Mouse (Mus musculus): Measurements from ENCODE around the gene Wdr20. TPM values are rescaled to one million over a fixed set of nuclear protein-coding genes. Genes with fewer than 3 reads are reported as not detected.
A peak's percentile ranks its signal among the peaks of the same experiment; 100 is the strongest.

Gene Wdr20
- polyA plus RNA-seq, 1 experiment from 2014 or later, result 30.9 TPM

DNA sequence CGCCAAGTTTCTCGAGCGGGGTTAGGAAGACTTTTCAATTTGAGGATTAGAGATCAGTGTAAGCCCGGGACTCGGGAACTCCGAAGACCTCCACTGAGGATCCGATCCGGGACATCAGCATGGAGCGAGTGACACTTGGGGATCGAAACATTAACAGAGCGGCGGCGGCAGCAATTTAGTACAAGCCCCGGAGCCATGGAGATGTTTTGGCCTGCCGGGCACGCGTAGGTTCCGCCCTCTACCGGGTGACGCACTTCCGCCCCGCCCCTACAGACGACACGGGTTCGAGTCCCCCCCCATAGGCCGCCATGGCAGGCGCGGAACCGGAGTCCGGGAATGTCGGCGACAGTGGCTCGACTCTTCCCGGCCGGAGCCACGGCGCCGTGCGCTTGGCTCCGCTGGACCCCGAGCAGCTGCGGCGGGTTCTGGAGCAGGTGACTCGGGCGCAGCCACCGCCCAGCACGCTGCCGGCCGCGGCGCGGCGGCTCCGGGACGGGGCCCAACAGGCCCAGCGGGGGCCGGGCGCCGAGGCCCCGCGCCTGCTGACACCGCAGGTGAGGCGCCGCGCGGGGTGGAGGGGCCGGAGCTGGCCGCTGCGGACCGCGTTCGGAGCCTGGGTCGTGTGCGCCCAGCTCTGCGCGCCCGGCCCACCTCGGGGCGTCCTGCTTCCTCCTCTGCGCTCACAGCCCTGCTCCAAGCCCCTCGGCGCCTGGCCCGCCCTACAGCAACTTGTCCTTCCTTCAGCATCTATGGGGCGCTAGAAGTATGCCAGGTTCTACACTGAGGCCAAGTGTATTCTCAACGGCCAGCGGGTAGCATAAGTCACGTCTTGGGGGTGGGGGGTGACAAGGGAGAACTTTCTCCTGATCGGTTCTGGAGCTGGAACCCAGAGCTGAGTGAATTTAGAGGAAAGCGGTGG is 112.5 kb downstream of the Wdr20 start, which contains the start of gene Zfp839:
Zfp839 (plus strand) TSS at position 244 of the 919 bp plus-strand sequence.
- H3K27ac ChIP-seq (ENCODE audit: low read length), result no peak within 1 kb of the TSS; the same call in 1 of the 2 replicates
- H3K9ac ChIP-seq (replicated peaks; ENCODE audit: low read depth, low read length), result peak within 1 kb of the TSS; percentile 86
- peak; percentile 83 for ATAC-seq
- peak within 1 kb of the TSS; percentile 85 for H3K4me3 ChIP-seq (replicated peaks; ENCODE audit: low read length)
- under 1% methylated on average over 87 of the region's 89 CpGs for WGBS
- no peaks in the 10 kb centered on the region for H3K9me3 ChIP-seq (ENCODE audit: control insufficient read depth, low read length)
- peaks cover 6% of the 10 kb centered on the region for H3K27me3 ChIP-seq (replicated peaks; ENCODE audit: control insufficient read depth, insufficient read depth, low read length)
- H3K4me2 ChIP-seq (ENCODE audit: low read length), result peak within 1 kb of the TSS; percentile 74
- peaks cover 17% of the 10 kb centered on the region for H3K4me1 ChIP-seq (replicated peaks; ENCODE audit: control insufficient read depth, insufficient read depth, low read length)
- H3K36me3 ChIP-seq (ENCODE audit: control insufficient read depth, insufficient read depth), result 0 out of 2 replicates have a peak, but pooled peaks cover 2% of the 10 kb centered on the region

- WGBS, result 24% methylated on average over 9 of the region's 9 CpGs
- peaks cover 3% of the 10 kb centered on the region for H3K27me3 ChIP-seq (replicated peaks; ENCODE audit: control insufficient read depth, insufficient read depth, low read length)
- H3K9me3 ChIP-seq (ENCODE audit: control insufficient read depth, low read length), result no peaks in the 10 kb centered on the region
- H3K4me2 ChIP-seq (ENCODE audit: low read length), result peak overlapping the region; percentile 74
- peaks cover 12% of the 10 kb centered on the region for H3K4me1 ChIP-seq (replicated peaks; ENCODE audit: control insufficient read depth, insufficient read depth, low read length)
- ATAC-seq, result no peak
- H3K27ac ChIP-seq (ENCODE audit: low read length), result no peak overlapping the region
- H3K36me3 ChIP-seq (ENCODE audit: control insufficient read depth, insufficient read depth), result peaks cover 6% of the 10 kb centered on the region
- H3K9ac ChIP-seq (replicated peaks; ENCODE audit: low read depth, low read length), result peak overlapping the region; percentile 86
- H3K4me3 ChIP-seq (replicated peaks; ENCODE audit: low read length), result peak overlapping the region; percentile 85
Observed at GRCm38 (mm10) chr12:110850929-110851256, 113.1 kb downstream of the Wdr20 start.

- no peaks in the 10 kb centered on the region for H3K9me3 ChIP-seq (ENCODE audit: control insufficient read depth, low read length)
- no peak overlapping the region for H3K27ac ChIP-seq (ENCODE audit: low read length)
- WGBS, result 80% methylated on average over 12 of the region's 12 CpGs
- H3K4me3 ChIP-seq (replicated peaks; ENCODE audit: low read length), result no peak overlapping the region
- no peaks in the 10 kb centered on the region; the same call in 1 of the 2 replicates for H3K27me3 ChIP-seq (replicated peaks; ENCODE audit: control insufficient read depth, insufficient read depth, low read length)
- ATAC-seq, result no peak
- peaks cover 7% of the 10 kb centered on the region for H3K36me3 ChIP-seq (ENCODE audit: control insufficient read depth, insufficient read depth)
- no peak overlapping the region for H3K9ac ChIP-seq (replicated peaks; ENCODE audit: low read depth, low read length)
- H3K4me1 ChIP-seq (replicated peaks; ENCODE audit: control insufficient read depth, insufficient read depth, low read length), result peaks cover 9% of the 10 kb centered on the region
- no peak overlapping the region for H3K4me2 ChIP-seq (ENCODE audit: low read length)
Observed at GRCm38 (mm10) chr12:110851414-110851813, 113.7 kb downstream of the Wdr20 start.

GRCm38 (mm10) chr12:110851923-110852322 is 114.2 kb downstream of the Wdr20 start:
- H3K4me1 ChIP-seq (replicated peaks; ENCODE audit: control insufficient read depth, insufficient read depth, low read length), result peaks cover 9% of the 10 kb centered on the region
- H3K27me3 ChIP-seq (replicated peaks; ENCODE audit: control insufficient read depth, insufficient read depth, low read length), result no peaks in the 10 kb centered on the region; the same call in 1 of the 2 replicates
- no peak overlapping the region for H3K9ac ChIP-seq (replicated peaks; ENCODE audit: low read depth, low read length)
- H3K4me3 ChIP-seq (replicated peaks; ENCODE audit: low read length), result no peak overlapping the region
- no peak for ATAC-seq
- WGBS, result 85% methylated on average over 1 of the region's 1 CpGs
- H3K4me2 ChIP-seq (ENCODE audit: low read length), result no peak overlapping the region
- peaks cover 7% of the 10 kb centered on the region for H3K36me3 ChIP-seq (ENCODE audit: control insufficient read depth, insufficient read depth)
- no peak overlapping the region for H3K27ac ChIP-seq (ENCODE audit: low read length)
- no peaks in the 10 kb centered on the region for H3K9me3 ChIP-seq (ENCODE audit: control insufficient read depth, low read length)

Other genes with a start within 250 kb of the Wdr20 start
- 106 and 107 TPM in 2 replicates for gene Dync1h1, start 136.5 kb upstream of the Wdr20 start, polyA plus RNA-seq (2015; fragmentation: Nextera tagmentation; extraction: Ambion mirVana)
- gene 1700001K19Rik, start 55.3 kb upstream of the Wdr20 start, polyA plus RNA-seq (2015; fragmentation: Nextera tagmentation; extraction: Ambion mirVana), result 0.23 and 0.26 TPM in 2 replicates
- gene Hsp90aa1, start 35.2 kb upstream of the Wdr20 start, polyA plus RNA-seq (2015; fragmentation: Nextera tagmentation; extraction: Ambion mirVana), result 1,235 and 1,237 TPM in 2 replicates
- gene Mok, start 103.0 kb downstream of the Wdr20 start, polyA plus RNA-seq (2015; fragmentation: Nextera tagmentation; extraction: Ambion mirVana), result 13.4 and 13.6 TPM in 2 replicates
- gene Zfp839, start 112.3 kb downstream of the Wdr20 start, polyA plus RNA-seq (2015; fragmentation: Nextera tagmentation; extraction: Ambion mirVana), result 3.2 and 3.3 TPM in 2 replicates
- 76.1 and 87.1 TPM in 2 replicates for gene Cinp, start 151.2 kb downstream of the Wdr20 start, polyA plus RNA-seq (2015; fragmentation: Nextera tagmentation; extraction: Ambion mirVana)
- gene Tecpr2, start 151.3 kb downstream of the Wdr20 start, polyA plus RNA-seq (2015; fragmentation: Nextera tagmentation; extraction: Ambion mirVana), result 8.6 and 9.3 TPM in 2 replicates
- gene Ankrd9, start 241.1 kb downstream of the Wdr20 start, polyA plus RNA-seq (2015; fragmentation: Nextera tagmentation; extraction: Ambion mirVana), result 6.1 TPM in 2 replicates

All from forebrain, embryonic 16.5 days (tissue).